Mouse (Mus musculus) layer of hippocampus, adult 2 months (tissue): ENCODE data around the gene Syk. TPM values are rescaled to one million over a fixed set of nuclear protein-coding genes. Genes with fewer than 3 reads are reported as not detected.

Experiments used
- DNase-seq, 2 experiments: peaks; one replicate each; pipeline ENCODE4 v3.0.0; 2022; ENCODE audit warnings: low spot score in 2 of 2
- H3K27ac ChIP-seq: fragments of 200-600 bp; 2 replicates; pipeline ENCODE4 v1.8.1; 2022
- H3K4me3 ChIP-seq: fragments of 200-600 bp; 2 replicates; pipeline ENCODE4 v1.8.1; 2022; ENCODE audit warnings: mild to moderate bottlenecking
- CTCF ChIP-seq: fragments of 200-600 bp; conservative IDR thresholded peaks from 2 replicates; pipeline ENCODE4 v1.8.1; 2022; ENCODE audit warnings: antibody characterized with exemption, mild to moderate bottlenecking, moderate library complexity
- total RNA-seq, 2 experiments: library from RNA; stranded (reverse); gene quantifications; 2 replicates each; pipeline ENCODE4 v1.2.3; 2021

Syk gene
- total RNA-seq, 2 experiments from 2014 or later: 3.1 TPM

- Histone ChIP-seq H3K27ac (no peak overlapping the region), H3K4me3 (no peak overlapping the region)
- no peak for TF ChIP-seq CTCF
- DNase-seq: no peak
These were observed 30.0 kb upstream of the Syk start for GRCm38 (mm10) chr13:52552822-52553477.

- no peak overlapping the region for H3K4me3 ChIP-seq
- no peak for DNase-seq
- no peak for TF ChIP-seq CTCF
- H3K27ac ChIP-seq: no peak overlapping the region
These were observed 28.3 kb upstream of the Syk start for GRCm38 (mm10) chr13:52554722-52555121.

GRCm38 (mm10) chr13:52557421-52557820, 25.6 kb upstream of the Syk start:
- DNase-seq: no peak
- Histone ChIP-seq H3K27ac (no peak overlapping the region), H3K4me3 (no peak overlapping the region)
- no peak for TF ChIP-seq CTCF

GRCm38 (mm10) chr13:52561367-52562165, 21.4 kb upstream of the Syk start:
- no peak for TF ChIP-seq CTCF
- DNase-seq: no peak
- no peak overlapping the region for H3K27ac ChIP-seq
- no peak overlapping the region for H3K4me3 ChIP-seq

- Histone ChIP-seq H3K4me3 (no peak overlapping the region), H3K27ac (no peak overlapping the region)
- no peak for DNase-seq
- no peak for TF ChIP-seq CTCF
These were observed 20.8 kb upstream of the Syk start for GRCm38 (mm10) chr13:52562166-52562571.

GRCm38 (mm10) chr13:52565103-52565739, 17.8 kb upstream of the Syk start:
- TF ChIP-seq CTCF: peak; percentile 77
- peak; percentile 28 to 39 for DNase-seq
- H3K27ac ChIP-seq: no peak overlapping the region
- no peak overlapping the region for H3K4me3 ChIP-seq

- H3K27ac ChIP-seq: no peak overlapping the region
- TF ChIP-seq CTCF: no peak
- no peak for DNase-seq
- no peak overlapping the region for H3K4me3 ChIP-seq
These were observed 16.7 kb upstream of the Syk start for GRCm38 (mm10) chr13:52566188-52566760.

- TF ChIP-seq CTCF: no peak
- H3K27ac ChIP-seq: no peak overlapping the region
- DNase-seq: no peak
- H3K4me3 ChIP-seq: no peak overlapping the region
These were observed 16.2 kb upstream of the Syk start for GRCm38 (mm10) chr13:52566777-52567176.

GRCm38 (mm10) chr13:52569194-52569769, 13.7 kb upstream of the Syk start:
- Histone ChIP-seq H3K4me3 (no peak overlapping the region), H3K27ac (0 out of 2 replicates have a peak overlapping the region, but pooled peaks have one; percentile 43)
- peak; percentile 40 to 55 for DNase-seq
- no peak for TF ChIP-seq CTCF

GRCm38 (mm10) chr13:52570276-52570675, 12.7 kb upstream of the Syk start:
- H3K4me3 ChIP-seq: no peak overlapping the region; the same call in 1 of the 2 replicates
- H3K27ac ChIP-seq: no peak overlapping the region
- no peak for TF ChIP-seq CTCF
- peak; percentile 72 to 75 for DNase-seq

- no peak for DNase-seq
- H3K4me3 ChIP-seq: no peak overlapping the region
- TF ChIP-seq CTCF: no peak
- H3K27ac ChIP-seq: no peak overlapping the region
These were observed 11.2 kb upstream of the Syk start for GRCm38 (mm10) chr13:52571591-52572384.
